Mouse (Mus musculus) MEL (cell line): ENCODE results near the gene Cdc42.
A peak's percentile ranks its signal among the peaks of the same experiment; 100 is the strongest.

Source experiments
- BHLHE40 ChIP-seq: IDR thresholded peaks from 2 replicates; pipeline ENCODE4 v1.6.1; 2012; ENCODE audit warnings: low read depth, mild to moderate bottlenecking, inconsistent platforms, low read length, improper control_type of control experiment, borderline replicate concordance
- CTCF ChIP-seq, 3 experiments: IDR thresholded peaks in 2 of 3; conservative IDR thresholded peaks in 1 of 3; 2 replicates each; pipeline ENCODE4 v1.5.1; 2011 to 2012; ENCODE audit warnings: low read length in 3 of 3, low read depth in 2 of 3, mild to moderate bottlenecking in 2 of 3, improper control_type of control experiment in 1 of 3, inconsistent platforms in 1 of 3, mixed read lengths in 1 of 3, moderate library complexity in 1 of 3; ENCODE audit not compliant: control insufficient read depth in 1 of 3, insufficient read depth in 1 of 3, poor library complexity in 1 of 3, severe bottlenecking in 1 of 3
- EP300 ChIP-seq, 2 experiments: IDR thresholded peaks; 2 replicates each; pipeline ENCODE4 v1.6.1; 2011; ENCODE audit warnings: improper control_type of control experiment in 2 of 2, low read length in 2 of 2, low read depth in 1 of 2, mild to moderate bottlenecking in 1 of 2
- KAT2A ChIP-seq: conservative IDR thresholded peaks from 2 replicates; pipeline ENCODE4 v1.6.1; 2012; ENCODE audit warnings: low read depth, low read length, improper control_type of control experiment, inconsistent platforms
- MAFK ChIP-seq: IDR thresholded peaks from 2 replicates; pipeline ENCODE4 v1.6.1; 2011; ENCODE audit warnings: low read depth, mild to moderate bottlenecking, low read length, improper control_type of control experiment, borderline replicate concordance
- POLR2A ChIP-seq, 2 experiments: IDR thresholded peaks; 2 replicates each; pipeline ENCODE4 v1.6.1; 2011 to 2012; ENCODE audit warnings: low read length in 2 of 2, mild to moderate bottlenecking in 2 of 2, control low read depth in 1 of 2, improper control_type of control experiment in 1 of 2, low read depth in 1 of 2, moderate library complexity in 1 of 2; ENCODE audit not compliant: control insufficient read depth in 1 of 2, insufficient read depth in 1 of 2, poor library complexity in 1 of 2
- TCF12 ChIP-seq: IDR thresholded peaks from 2 replicates; pipeline ENCODE4 v1.6.1; 2014; ENCODE audit warnings: low read depth, mild to moderate bottlenecking, inconsistent platforms, low read length, improper control_type of control experiment, moderate library complexity
- UBTF ChIP-seq: IDR thresholded peaks from 2 replicates; pipeline ENCODE4 v1.6.1; 2012; ENCODE audit warnings: low read depth, mild to moderate bottlenecking, inconsistent platforms, low read length, improper control_type of control experiment, moderate library complexity, borderline replicate concordance; ENCODE audit not compliant: insufficient read depth
- ZKSCAN1 ChIP-seq: IDR thresholded peaks from 2 replicates; pipeline ENCODE4 v1.6.1; 2012; ENCODE audit warnings: low read depth, mild to moderate bottlenecking, inconsistent platforms, low read length, improper control_type of control experiment, moderate library complexity
- ZMIZ1 ChIP-seq: IDR thresholded peaks from 2 replicates; pipeline ENCODE4 v1.6.1; 2012; ENCODE audit warnings: low read depth, mild to moderate bottlenecking, inconsistent platforms, low read length, improper control_type of control experiment, moderate library complexity

- TF ChIP-seq UBTF (no peak), CTCF (IDR thresholded peaks at IDR 0.05 in 2 of 3, conservative IDR thresholded peaks at IDR 0.05 in 1 of 3; ENCODE audit: control insufficient read depth in 1 of 3, insufficient read depth in 1 of 3, low read depth in 2 of 3, low read length in 3 of 3, poor library complexity in 1 of 3, severe bottlenecking in 1 of 3) (peak; percentile 54 to 82 (median 59)), POLR2A (IDR thresholded peaks at IDR 0.05; ENCODE audit: control insufficient read depth in 1 of 2, insufficient read depth in 1 of 2, low read depth in 1 of 2, low read length in 2 of 2, poor library complexity in 1 of 2) (no peak), MAFK (no peak), TCF12 (no peak), ZKSCAN1 (no peak), EP300 (IDR thresholded peaks at IDR 0.05; ENCODE audit: low read depth in 1 of 2, low read length in 2 of 2) (no peak), BHLHE40 (no peak), ZMIZ1 (no peak), KAT2A (no peak)
Measured at GRCm38 (mm10) chr4:137287818-137288217, 69.7 kb downstream of the Cdc42 start.
